Mouse (Mus musculus) neural tube, embryonic 10.5 days (tissue): Measurements from ENCODE around the gene Spout1.
A peak's percentile ranks its signal among the peaks of the same experiment; 100 is the strongest.
"Not testable (repeated sequence)": the region's sequence is repeated elsewhere in the genome, so short reads cannot be mapped to it uniquely, and the experiment has no call there.

Experiments
- DNase-seq: peaks from one replicate; pipeline ENCODE4 v3.0.0-alpha.2; 2017; ENCODE audit warnings: low spot score; ENCODE audit errors: extremely low spot score

The Spout1 gene

DNA sequence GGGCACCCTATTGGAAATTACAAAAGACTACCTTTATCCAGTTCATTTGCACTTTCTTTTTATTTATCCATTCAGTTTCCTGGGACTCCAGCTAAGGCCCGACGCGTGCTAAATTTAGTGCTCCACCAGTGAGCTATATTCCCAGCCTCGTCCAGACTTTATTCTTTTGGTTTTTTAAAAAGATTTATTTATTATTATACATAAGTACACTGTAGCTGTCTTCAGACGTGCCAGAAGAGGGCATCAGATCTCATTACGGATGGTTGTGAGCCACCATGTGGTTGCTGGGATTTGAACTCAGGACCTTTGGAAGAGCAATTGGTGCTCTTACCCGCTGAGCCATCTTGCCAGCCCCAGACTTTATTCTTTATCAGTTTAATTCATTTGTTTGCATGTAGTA lies 452 bp upstream of the Spout1 start:
- DNase-seq, result not testable (repeated sequence)

DNA sequence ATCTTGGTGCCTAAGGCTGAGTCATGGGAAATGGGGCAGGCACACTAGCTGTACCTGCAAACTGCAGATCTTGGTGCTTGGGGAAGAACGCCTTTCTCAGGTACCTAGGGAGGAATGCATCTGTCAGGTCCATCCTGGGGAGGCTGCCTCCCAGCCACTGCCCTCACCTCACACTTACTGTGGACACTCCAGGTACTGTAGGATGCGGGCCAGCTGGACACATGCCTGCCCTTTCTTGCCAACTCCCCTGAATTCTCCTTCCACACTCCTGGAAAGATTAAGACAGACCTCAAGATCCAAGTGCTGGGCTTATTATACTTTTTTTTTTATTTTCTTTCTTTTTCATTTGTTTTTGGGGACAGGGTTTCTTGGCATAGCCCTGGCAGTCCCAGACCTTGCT lies 1.7 kb downstream of the Spout1 start:
- DNase-seq, result no peak

DNA sequence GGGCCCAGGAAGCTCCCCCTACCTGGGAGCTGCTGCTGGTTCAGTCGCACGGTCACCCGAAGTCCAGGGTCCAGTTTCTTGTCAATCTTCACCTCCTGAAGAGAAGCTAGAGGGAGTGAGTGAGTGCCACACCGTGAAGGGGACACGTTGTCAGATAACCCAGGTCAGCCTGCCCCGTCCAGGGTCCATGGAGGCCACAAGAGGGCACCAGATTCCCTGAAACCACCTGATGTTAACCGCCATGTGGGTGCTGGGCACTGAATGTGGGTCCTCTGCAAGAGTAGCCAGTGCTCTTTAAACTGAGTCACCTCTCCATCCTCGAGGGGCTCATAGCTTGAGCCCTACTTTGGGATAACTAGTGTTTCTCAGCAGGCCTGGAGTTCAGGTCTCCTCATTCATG lies 2.4 kb downstream of the Spout1 start:
- DNase-seq, result no peak

DNA sequence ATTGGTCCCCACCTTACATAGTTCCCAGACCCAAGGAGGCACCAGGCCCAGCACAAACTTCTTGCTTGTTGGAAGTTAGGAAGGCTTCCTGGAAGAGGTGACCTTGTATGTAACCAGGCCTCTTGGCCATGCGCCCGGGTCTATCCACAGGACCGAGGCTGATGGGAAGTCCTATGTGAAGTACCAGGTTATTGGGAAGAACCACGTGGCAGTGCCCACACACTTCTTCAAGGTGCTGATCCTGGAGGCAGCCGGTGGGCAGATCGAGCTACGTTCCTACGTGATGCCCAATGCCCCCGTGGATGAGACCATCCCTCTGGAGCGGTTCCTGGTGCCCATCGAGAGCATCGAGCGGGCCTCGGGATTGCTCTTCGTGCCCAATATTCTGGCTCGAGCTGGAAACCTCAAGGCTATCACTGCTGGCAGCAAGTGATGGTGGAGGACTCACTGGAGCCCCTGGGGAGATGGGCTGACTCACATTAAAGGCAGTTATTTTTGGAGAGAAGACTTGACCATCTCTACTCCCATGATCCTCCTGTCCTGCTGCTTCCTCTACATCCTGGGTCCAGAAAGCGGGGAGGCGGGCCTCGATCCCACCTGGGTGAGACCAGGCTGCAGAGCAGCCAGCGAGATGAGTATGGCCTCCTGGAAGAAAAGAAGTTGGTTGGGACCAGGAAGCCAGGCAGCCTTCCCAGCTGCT lies 4.6 kb downstream of the Spout1 start:
- DNase-seq, result no peak

DNA sequence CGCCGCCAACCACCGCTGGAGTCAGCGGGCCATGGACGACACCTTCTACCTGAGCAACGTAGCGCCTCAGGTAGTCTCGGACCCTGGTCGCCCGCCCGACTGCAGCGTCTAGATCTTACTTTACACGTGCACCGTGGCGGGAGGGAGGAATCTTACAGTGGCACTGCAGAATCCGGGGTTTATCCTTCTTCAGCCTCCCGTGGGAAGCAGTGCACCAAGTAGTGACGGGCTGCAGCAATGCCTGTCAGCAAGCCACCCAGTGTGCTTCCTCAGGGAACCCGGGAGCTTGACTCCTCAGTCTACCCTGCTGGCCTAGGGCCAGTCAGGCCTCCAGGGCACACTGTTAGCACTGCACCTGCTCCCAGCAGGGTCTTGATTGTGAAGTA lies 6.3 kb downstream of the Spout1 start:
- DNase-seq, result no peak

DNA sequence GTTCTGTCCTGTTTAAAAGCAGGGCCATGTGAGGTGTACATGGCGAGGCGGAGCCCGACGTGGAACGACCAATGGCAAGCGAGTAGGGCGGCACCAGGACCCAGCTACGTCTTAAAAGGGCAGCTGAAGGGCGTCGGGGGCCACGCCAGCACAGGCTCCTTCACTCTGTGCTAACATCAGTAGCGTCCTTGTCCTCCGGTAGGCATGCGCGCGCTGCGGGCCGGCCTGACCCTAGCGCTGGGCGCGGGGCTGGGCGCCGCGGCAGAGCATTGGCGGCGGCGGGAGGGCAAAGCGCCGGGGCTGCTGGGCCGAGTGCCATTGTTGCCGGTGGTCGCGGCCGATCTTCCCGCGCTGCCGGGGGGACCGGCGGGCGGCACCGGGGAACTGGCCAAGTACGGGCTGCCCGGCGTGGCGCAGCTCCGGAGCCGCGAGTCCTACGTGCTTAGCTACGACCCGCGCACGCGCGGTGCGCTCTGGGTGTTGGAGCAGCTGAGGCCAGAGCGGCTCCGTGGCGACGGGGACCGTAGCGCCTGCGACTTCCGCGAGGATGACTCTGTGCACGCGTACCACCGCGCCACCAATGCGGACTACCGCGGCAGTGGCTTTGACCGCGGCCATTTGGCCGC lies 6.8 kb downstream of the Spout1 start, which contains the start of gene Endog:
Gene Endog (plus strand): TSS at position 123 of the 626 bp plus-strand sequence.
- peak; percentile 83 for DNase-seq

DNA sequence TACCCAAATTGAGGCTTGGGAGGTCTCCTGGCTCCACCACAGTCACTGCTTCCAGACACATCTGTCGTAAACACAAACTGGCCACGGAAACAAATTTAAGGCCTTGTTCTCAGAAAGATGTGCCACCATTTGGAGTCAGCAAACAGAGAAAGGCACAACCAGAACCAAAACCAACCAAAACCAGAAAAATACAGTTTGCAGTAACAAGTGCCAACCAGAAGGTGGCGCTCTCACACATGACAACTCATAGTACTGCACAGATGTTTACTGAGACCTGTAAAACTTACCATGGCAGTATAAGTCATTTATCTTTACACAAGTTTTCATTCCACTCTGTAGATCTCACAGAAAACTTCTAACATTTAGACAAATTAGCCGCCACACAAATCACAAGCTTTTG lies 11.6 kb downstream of the Spout1 start:
- no peak for DNase-seq

DNA sequence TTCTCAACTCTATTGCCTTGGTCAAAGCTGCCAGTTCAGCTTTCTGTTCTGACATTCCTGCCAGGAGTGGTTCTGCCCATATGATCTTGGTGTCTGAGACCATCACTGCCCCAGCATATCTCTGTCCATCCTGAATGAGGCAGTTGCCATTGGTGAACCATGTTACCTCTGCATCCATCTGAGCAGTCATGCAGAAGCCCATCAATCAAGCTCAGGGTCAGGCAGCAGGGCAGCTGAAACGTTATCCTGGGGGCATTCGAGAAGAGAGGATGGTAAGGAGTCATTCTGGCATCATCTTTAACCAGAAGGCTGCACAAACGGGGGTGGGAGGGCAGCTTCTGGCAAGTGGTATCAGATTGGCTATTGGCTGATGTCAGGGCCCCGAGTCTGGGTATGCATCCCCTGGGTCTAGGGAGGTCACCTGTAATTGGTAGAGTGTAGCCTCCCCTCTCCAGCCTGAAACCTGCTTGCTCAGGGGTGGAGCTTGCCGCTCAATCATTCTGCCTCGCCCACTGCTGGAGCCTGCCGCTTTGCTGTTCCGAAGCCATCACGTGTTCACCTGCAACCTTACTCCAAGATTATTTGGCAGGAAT lies 13.8 kb downstream of the Spout1 start:
- no peak for DNase-seq

DNA sequence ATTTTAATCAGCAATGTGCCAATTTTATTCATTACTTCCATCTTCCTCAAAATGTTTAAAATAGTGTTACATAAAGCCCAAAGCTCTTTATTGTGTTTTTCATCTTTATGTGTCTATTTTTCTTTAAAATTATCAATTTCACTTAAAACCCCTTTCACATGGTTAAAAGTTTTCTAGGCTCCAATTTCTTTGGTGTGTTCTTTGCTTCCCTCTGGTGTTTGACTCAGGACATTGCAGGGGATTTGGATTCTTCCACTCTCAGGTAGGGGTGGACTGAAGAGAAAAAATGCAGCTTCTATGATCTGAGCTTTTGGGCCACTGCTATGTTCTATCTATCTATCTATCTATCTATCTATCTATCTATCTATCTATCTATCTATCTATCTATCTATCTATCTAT lies 16.4 kb downstream of the Spout1 start:
- DNase-seq, result no peak

DNA sequence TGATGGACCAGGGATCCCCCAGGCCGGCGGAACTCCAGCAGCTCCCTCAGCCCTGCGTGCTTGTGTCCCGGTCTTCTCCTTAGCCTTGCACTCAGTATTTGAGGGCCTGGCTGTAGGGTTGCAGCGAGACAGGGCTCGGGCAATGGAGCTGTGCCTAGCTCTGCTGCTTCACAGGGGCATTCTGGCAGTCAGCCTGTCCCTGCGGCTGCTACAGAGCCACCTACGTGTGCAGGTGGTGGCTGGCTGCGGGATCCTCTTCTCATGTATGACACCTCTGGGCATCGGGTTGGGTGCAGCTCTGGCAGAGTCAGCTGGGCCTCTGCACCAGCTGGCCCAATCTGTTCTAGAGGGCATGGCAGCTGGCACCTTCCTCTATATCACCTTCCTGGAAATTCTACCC lies 18.4 kb downstream of the Spout1 start:
- DNase-seq, result not testable (repeated sequence)

DNA sequence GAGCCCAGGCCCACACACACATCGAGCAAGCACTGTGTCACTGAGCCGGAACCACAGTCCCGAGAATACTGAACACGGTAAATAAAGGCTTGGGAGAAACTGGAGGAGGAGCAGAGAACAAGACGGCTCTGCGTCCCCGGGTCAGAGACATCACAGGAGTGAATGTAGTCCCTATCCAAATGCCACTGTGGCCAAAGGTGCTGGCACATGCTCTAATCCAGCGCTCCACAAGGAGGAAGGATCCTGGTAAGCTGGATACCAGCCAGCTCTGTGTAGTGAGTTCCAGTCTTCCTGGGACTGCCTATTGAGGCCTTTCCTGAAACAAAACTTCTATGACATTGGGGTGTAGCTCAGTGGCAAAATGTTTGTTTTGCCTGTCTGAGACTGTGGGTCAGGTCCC lies 25.6 kb downstream of the Spout1 start:
- no peak for DNase-seq

DNA sequence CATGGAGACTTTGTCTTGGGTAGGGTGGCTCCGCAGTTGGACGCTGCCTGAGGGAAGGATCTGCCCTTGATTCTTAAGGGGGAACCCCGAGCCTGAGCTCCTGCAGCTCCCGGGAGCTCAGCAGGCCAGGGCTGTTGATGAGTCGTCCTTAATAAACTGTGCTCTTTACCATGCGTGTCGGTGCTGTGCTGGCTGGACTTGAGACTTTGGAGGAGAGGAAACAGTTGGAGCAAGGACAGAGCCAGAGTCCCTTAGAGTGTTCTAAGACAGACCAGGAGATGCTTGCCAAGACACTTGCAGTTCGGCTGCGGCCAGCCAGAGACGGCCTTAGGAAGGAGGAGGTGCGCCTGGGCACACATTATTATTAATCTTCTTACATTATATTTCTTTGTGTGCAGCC lies 26.4 kb downstream of the Spout1 start:
- DNase-seq, result no peak

DNA sequence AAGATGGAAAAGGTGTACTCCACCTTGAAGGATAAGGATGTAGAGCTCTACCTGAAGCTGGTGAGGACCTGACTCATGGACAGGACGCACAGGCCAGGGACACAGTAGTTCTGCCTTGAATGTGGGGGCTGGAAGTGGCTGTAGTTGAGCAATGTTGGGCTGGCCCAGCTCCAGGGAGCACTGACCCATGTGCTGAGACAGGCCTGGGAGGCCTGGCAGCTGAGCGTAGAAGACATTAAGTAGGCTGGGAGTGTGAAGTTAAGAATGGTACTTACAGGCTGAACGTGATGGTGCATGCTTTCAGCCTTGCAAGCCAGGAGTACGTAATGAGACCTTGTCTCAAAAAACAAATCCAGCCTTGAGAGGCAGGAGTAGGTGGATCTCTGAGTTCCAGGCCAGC lies 30.8 kb downstream of the Spout1 start:
- no peak for DNase-seq

DNA sequence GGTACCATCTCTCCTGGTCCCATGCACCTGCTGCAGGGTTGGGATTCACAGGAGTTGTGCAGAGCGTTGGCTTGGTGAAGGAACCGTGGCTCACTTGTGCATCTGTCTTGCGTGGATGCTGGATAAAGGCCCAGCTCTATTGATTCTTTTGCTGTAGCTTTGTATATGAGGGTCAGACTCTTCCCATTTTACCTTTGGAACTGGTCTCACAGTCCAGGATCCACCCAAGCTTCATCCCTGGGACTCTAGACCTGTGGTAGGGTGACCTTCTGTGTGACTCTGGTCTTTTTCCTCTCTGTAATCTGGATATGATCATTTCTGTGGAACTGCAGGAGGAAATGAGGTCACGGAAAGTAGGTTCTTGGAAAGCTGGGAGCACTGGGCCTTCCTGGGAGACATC lies 33.8 kb downstream of the Spout1 start:
- DNase-seq, result no peak

DNA sequence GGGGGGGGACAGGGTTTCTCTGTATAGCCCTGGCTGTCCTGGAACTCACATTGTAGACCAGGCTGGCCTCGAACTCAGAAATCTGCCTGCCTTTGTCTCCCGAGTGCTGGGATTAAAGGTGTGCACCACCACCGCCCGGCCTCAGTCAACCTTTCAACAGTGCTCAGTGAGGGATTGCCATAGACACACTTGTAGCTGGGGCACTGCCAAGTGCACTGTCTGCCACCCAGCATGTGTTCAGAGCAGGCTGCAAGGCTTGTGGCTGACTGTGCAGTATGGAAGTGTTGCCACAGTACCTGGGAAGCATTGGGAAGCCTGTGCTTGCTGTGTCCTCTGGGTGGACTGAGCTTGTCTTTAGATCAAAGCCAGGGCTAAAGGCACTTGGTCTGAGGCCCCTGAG lies 38.2 kb downstream of the Spout1 start:
- not testable (repeated sequence) for DNase-seq

DNA sequence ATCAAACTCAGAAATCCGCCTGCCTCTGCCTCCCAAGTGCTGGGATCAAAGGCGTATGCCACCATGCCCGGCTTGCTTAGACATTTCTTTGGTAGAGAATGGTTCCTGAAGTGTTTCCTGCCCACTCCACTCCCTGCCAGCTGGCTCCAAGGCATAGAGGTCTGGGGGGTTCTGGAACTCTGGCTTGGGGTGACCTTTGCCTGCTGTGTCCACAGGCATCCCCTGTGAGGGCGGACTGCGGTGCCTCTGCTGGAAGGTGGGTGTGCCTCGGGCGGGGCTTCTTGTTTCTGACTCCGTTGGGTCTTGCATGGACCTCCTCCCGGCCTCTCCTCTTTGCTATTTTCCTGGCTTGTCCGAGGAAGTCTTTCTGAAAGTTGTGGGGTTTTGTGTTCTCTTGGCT lies 41.8 kb downstream of the Spout1 start:
- no peak for DNase-seq

DNA sequence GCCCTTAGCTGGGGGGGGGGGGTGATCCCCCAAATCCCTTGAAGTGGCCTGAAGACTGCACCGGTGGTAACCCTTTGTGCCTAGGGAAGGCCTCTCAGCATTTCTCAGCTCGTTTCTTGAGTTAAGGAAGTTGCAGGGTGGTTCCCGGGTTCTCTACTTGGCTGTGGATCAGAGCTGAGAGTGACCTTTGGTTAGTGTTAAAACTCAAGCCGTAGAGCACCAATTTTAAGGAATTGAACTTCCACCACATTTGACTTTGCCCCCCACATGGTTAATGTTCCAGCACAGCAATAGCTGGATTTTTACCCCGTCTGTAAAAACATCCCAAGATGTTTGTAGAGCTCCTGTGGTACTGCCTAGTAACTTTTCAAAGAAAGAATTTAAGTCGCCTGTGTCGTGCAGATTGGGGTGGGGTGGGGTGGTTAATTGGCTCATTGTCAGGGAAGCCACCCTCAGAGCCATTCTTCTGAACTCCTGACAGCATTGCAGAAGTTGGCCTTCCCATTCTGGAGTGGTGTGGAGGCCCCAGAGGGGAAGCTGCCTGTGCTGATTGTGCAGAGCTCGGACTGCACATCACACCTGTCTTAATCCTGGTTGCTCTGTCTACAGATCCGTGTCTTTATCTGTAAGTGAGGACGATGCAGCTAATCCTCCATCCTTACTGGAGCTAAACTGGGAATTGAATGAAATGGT lies 43.2 kb downstream of the Spout1 start:
- DNase-seq, result no peak

DNA sequence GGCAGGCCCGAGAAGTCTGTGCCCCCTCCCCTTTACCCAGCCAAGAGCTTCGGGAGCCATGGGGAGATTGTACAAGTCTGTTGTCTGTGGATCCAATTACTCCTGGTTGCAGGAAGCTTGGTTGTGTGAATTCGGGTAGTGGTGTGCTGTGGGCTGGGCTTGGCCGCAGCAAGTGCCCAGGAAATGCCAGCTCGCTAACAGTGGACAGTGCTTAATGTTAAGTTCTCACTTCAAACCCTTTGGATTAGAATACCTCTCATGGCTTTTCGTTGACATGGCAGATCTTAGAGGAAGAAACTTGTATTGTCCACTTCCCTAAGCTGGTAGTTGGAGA lies 43.9 kb downstream of the Spout1 start:
- DNase-seq, result no peak

DNA sequence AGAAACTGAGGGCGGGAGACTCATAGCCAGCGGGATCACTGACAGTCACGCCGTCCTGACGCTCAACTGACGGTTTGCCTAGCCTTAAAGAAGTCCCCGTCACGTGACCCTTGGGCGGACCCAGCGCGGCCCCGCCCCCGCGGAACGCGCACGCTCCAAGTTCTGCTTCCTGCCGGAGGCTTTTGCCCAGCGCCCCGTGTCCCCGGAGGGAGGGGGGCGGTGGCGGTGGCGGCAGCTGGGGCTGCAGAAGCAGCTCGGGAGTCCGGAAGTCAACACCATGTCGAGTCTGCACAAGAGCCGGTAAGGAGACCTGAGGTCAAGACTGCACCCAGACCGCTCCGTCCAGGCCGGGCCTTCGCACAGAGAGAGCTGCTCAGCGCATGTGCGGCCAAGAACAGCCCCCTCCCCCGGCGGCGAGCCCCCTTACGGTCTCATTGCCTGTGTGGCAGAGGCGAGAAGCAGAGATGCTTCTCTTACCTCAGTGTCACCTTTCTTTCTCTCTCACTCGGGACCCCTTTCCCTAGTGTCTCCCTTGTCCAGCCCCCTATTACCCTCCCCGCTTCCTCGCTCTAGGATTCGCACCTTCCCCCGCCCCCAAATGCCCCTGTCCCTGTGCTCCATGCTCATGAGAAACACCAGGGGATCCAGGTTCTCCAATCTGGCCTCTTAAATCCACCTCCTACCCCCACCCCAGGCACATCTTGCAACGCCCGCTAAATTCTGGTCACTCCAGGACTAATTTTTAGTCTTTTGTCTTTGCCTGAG lies 44.5 kb downstream of the Spout1 start, which contains the start of gene Tbc1d13:
Gene Tbc1d13 (plus strand): TSS at position 134 of the 765 bp plus-strand sequence.
- DNase-seq, result peak; percentile 98

DNA sequence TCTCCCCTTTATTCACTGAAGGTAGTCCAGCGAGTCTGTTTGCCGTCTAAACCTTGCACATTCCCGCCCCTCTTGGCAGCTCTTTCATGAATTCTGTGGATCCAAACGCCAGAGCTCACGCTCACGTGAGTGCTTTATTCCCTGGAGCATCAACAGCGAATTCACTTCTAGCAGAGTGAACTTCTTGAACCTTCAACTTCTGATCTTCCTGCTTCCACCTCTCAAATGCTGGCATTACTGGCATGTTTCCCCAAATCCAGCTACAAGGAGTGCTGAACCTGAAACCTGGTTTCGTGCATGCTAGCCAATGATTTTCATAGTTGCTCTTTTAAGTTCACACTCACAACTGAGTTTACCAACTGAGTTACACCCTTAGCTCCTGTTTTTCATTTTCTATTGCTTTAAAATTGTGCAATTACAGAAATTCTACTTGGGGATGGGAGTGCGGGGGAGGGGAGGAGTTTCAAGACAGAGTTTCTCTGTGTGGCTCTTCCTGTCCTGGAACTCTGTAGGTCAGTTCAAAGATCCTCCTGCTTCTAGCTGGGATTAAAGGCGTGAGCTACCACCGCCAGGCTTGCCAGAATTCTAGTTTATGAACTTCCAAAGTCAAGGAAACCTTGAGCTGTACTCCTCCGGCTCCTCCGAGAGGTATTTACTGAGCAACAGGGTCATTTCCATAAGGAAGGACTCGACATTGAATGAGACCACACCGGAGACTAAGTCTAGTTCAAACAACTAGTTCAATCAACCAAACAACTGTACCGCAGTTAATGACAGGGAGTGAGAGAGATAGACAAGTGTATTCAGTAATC lies 45.3 kb downstream of the Spout1 start:
- no peak for DNase-seq

DNA sequence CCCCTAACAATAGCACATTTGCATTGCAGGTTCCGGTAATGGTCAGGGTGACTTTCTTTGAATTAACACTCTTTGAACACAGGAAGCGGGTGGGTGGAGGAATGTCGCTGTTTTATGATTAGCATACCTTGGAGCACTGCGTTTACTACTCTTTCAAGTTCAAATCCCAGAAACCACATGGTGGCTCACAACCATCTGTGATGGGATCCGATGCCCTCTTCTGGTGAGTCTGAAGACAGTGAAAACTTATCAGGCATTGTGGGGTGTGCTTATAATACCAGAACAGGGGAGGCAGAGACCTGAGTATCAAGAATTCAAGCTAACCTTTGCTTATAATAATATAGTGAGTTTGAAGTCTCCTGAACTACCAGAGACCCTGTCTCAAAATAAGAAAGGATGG lies 47.0 kb downstream of the Spout1 start:
- not testable (repeated sequence) for DNase-seq
